Mouse (Mus musculus): ENCODE results near the gene Cbfa2t2.

Cbfa2t2 gene

DNA sequence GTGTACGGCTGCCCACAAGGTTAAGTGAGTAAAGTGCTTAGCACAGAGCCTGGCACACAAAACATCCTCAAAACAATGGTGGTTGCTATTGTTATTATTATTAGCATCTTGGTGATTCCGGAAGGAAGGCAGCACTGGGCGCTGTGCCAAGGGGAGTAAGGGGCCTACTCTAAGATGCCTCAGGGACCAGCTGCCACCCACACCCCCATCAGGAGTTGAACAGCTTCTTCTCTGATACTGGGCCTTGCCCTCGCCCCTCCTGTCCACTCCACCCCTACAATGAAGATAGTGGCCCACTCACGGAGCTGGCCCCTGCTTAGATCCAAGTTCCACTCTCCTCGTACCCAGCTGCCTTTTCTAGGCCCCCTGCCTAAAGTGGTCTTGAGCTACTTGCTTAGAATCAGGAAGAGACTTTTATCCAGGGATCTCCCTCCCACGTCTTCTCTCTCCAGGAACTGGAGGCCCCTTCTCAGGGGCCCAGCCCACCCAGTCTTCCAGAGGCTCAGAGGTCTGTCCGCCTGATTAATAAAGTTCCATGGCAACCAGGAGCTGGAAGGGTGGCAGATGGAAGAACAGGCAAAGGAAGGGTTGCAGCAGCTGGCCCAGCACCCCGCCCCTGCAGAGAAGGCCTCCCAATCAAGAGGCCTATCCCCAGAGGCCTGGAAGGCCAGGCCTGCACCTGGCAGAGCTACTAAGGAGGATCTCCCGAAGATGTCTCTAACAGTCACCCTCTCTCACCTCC, 132.2 kb downstream of the Cbfa2t2 start:
- no peak for DNase-seq (ENCODE audit: low read depth, low spot score)

DNA sequence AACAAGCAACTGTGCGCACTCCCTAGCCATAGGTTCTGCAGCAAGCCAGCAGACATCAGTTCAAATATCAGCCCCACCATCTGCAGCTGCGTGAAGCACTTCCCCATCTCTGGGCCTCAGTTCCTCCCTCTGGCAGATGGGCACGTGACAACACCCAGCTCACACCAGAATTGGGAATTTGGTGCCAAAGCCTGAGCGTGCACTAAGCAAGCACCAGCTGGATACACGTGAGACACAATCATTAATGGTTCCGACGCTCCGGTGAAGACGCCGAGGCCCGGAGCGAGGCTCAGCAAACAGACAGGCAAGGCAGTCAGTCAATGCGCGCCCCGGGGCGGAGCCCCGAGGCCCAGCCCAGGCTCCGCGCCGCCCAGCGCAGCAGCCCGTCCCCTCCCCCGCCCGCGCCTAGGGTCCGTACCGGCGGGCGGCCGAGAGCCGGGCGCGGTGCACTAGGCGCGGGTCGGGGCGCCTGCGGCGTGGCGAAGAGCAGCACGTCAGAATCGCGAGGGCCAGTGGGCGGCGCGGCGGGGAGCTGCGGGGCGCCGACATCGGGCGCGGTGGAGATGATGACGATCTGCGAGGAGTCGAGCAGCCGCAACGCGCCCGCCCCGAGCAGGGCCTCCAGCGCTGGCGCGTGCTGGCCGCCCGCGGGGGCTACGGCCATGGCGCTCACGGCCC, 132.9 kb downstream of the Cbfa2t2 start:
- peak; percentile 52 for DNase-seq (ENCODE audit: low read depth, low spot score)

DNA sequence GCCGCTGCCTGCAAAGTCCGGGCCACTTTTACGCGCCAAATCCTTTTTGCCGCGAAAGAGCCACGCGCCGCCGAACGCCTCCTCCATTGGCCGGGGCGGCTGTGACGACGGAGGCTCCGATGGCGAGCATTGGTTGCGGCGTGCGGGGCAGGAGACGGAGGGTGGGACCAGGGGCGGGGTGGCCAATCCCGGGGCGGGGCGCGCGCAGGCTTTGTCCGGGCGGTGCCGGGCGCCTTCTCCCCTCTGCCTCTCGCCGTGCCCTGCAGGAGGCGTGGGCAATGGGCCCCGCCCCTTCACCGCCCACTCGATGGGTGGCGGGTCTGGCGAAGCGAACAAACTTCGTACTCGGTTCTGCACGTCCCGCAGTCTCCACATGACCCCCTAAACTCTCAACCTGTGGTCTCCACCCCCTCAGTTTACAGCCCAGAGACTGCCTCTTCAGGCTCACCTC, 133.6 kb downstream of the Cbfa2t2 start, which contains the start of gene E2f1:
TSS of gene E2f1 (minus strand) at position 57 of the 451 bp plus-strand sequence.
- peak; percentile 86 for DNase-seq (ENCODE audit: low read depth, low spot score)

DNA sequence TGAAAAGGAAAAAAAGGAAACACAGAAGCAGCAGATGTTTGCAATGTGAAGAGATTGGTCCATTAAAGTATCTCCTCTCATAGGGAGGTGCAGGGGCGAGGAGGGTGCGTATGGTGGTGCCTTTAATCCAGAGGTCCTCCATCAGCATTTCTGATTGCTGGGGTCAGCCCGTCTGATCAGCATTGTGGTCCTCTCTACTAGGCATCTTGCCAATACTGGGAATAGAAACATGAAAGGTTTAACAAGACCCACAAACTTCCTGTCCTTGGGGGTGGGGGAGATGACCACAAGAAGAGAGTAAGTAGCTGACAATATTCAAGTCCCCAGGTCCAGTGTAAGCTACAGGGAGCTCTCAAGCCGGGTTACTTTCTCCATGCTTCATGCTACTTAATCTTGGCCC, 134.4 kb downstream of the Cbfa2t2 start:
- no peak for DNase-seq (ENCODE audit: low read depth, low spot score)

DNA sequence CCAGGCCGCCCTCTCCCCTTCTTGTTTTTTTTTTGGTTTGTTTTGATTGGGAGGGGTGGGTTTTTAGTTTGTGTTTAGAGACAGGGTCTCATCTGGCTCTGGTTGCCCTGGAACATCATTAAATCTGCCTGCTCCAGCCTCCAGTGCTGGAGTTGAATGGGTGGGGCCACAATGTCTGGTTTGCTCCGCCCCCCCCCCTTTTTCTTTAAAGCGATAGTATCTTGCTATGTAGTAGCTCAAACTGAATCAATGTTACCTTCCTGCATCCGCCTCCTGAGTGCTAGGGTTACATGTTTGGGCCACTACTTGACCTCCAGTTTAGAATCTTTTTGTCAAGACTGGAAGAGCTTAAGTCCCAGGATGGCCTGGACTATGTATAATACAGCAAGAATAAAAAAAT, 135.0 kb downstream of the Cbfa2t2 start:
- no peak for DNase-seq (ENCODE audit: low read depth, low spot score)

DNA sequence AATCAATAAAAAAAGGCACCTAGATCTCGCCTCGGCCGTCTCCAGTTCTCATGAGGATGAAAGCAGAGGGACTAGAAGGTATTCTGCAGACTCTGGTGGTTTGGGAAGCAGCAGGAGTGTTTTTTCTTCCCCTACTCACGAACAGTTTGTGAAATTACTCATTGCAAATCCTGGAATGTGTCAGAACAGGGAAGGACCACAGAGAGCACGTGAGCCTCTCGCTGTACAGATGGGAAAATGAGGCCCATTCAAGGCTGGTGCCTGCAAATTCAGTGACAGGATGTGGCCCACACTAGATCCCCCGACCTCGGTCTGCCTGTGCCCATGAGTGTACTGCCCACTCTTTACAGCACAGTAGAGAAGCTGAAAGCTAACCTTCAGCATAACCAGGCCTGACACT, 135.7 kb downstream of the Cbfa2t2 start:
- DNase-seq (ENCODE audit: low read depth, low spot score): no peak

DNA sequence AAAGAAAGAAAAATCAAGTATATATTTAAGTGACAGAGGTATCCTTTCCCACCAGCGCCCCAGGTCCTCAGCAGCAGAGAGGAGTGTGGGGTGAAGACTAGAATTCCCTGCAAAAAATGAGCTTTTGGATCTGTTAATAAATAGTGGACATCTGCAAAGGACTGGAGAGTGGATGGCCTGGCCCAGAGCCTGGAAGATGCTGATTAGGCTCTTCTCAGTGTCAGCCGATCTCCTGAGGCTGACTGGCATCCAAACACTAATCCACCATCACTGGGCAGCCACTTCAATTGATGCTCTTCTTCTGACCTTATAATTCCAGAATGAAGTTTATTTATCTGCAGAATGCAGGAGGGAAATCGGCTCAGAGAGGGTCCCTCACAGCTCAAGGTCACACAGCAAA, 136.7 kb downstream of the Cbfa2t2 start:
- DNase-seq (ENCODE audit: low read depth, low spot score): no peak

DNA sequence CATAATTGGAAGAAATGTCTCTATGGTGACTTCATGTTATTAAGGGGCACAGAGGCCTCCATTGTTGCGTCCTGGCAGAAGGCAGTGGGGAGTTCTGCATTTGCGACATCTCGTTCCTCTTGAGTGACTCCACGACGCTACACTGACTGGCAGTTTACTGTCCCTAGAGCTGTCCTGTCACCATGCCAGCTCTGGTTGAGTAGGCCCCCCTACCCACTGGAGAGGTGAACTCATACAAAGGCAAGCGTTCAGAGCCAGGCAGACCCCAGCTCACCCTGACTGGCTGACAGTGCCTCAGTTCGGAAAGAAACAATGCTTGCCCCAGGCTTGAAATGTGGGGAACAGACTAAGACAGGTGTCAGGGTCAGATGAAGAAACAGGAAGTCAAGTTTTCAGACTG, 138.0 kb downstream of the Cbfa2t2 start:
- DNase-seq (ENCODE audit: low read depth, low spot score): no peak

DNA sequence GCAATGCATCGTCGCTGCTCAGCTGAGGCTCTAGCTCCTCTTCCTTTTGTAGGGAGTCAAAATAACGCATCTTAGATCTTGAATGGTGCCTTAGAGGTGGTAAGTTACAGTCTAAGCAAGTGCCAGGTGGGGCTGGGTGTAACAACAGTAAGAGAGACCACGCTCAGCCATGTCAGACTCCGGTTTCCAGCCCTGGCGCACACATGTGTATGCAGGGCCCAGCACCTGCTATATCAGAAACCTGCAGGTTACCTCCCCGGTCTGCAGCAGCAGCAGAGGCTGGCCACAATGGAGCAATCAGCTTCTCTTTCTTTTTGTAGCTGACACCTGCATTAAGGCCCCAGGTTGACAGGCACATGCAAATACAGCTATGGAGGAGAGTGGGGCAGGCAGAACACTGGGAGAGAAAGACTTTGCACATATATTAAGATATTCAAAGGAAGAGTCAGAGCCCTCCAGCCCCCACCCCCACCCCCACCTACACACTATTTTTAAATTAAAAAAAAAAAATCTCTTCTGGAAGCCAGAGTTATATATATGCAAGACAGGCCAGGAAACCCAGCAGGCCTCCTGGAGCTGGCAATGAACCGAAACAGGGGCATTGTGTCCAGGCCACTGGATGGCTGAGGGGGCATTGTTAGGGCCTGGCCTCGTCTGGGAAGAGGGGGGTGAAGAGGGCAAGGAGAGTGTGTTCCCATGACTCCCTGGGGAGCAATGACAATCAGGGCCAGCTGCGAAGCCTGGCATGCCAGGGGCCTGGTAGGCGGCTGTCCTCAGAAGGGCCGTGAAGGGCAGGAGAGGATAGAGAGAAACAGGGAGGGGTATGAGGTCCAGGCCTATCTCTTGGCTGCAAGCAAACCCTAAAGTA, 140.8 kb downstream of the Cbfa2t2 start:
- no peak for DNase-seq (ENCODE audit: low read depth, low spot score)

DNA sequence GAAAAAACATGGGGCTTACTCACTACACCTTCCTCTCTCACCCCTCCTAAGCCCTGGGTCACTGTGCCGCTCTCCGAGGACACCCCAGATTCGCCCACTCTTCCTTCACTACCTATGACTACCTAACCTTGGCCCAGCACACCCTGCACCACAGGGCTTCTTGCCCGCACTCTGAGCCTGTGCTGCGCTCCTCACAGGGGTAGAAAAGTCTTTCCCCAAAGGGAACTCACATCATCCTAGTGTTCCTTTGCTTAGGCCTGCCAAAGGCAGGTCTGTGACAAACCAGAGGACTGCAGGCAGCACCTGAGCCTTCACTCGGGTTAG, 141.4 kb downstream of the Cbfa2t2 start:
- DNase-seq (ENCODE audit: low read depth, low spot score): no peak

DNA sequence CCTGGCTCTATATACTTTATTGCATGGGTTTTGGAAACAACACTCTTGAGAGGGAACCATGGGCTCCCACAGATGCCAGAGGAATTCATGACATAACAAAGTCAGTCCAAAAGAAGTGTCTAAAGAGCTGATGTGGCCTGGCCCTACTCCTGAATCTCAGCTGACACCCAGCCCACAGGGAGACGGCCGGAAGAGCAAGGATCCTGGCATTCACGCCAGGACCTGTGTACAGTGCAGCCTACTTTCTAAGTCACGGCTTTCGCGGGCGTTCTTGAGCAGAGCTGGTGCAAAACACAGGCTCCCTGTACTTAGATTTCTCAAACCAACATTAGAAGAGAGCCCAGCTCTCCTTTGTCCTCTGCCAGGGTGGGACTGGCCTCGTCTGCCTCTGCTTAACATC, 144.3 kb downstream of the Cbfa2t2 start:
- no peak for DNase-seq (ENCODE audit: low read depth, low spot score)

DNA sequence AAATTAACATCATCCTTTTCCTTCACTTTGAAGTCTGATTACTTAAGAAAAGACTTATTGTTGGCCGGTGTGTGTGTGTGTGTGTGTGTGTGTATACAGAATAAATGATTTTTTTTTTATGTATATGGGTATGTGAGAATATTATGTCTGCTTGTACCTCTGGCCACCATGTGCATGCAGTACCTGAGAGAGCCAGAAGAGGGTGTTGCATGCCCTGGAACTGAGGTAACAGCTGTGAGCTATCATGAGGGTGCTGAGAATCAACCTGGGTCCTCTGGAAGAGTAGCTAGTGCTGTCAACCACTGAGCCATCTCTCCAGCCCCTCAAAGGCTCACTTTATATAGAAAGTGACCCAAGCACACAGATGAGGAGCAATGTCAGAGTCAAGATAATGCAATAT, 145.1 kb downstream of the Cbfa2t2 start:
- no peak for DNase-seq (ENCODE audit: low read depth, low spot score)

DNA sequence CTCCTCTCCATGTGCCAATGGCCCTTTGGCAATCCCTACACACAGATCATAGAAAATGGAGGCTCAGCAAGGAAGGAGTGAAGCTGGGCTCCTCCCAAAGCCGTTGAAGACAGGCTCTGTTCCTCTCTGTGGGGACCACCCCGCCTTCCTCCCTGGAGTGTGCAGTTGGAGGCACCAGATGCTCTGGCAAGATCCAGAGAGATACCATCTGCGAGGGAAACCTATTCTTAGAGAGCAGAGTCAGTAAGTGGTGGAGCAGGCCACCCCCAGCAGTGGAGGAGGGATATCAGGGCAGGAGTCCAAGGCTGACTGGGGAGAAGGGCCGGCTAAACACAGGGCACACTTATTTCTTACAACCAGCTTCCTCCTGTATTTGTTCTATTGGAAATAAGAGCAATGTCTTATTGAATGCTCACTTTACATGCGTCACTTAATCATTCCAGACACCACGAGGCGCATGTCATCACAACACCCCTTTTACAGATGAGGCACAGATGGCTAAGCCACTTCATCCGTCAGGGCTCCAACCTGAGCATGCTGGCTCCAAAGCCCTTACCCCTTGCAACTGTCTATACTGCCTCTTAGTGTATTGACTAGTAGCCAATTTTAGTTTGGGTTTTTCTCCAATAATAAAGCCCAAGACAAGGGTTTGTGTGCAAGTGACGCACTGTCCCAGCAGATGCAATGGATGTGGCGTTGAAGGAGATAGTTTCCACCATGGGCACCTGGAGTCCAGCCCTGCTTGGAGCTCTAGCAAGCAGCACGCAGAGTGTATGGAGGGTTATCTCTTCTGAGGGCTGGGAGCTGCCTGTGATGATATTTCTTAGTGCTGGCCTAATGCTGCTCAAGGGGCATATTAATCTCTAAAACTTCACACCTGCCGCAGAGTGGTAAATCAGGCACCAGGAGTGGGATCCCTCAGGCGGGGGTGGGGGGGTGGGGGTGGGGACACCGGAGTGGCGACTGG, 147.9 kb downstream of the Cbfa2t2 start:
- peak; percentile 95 for DNase-seq (ENCODE audit: low read depth, low spot score)

DNA sequence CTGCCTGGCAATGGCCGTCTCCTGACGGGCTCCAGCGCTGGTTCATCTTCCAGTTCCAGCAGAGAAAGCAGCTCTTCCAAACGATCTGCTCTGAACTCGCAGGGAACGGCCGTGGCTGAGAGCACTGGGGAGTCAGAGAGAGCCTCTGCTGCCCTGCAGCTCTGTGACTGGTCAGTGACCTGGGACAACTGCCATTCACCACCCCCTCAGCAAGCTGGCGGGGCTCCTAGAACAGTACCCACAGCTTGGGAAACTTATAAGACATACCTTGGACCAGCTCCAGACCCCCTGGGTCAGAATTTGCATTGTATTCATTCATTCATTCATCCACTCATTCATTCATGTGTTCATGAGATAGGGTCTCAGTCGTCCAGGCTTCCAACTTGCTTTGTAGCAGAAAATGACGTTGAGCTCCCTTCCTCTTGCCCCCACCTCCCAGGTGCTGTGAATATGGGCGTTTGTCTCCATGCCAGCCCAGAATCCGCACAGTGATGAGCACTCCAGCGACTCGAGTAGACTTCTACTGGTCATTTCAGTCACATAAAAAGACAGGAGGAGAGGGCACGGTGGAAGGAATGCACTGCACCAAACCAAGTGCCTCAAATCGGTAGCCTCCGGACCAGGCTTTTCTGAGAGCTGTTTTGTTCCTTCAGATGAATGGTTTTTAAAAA, 148.8 kb downstream of the Cbfa2t2 start:
- DNase-seq (ENCODE audit: low read depth, low spot score): no peak

DNA sequence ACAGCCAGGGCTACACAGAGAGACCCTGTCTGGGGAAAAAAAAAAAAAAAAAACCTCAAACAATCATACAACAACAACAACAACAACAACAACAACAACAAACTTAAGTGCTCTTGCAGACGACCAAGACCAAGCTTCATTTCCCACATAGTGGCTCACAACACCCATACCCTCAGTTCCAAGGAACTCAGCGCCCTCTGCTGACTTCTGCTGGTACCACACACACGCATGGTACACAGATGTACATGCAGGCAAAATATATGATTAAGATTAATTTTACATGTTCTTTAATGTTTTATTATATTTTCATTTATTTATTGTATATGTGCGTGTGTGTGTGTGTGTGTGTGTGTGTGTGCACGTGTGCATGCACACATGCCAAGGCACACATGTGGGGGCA, 150.1 kb downstream of the Cbfa2t2 start:
- DNase-seq (ENCODE audit: low read depth, low spot score): no peak

Data from telencephalon, adult 2 months (tissue).